Mouse (Mus musculus) brain, embryonic 14.5 days (tissue): ENCODE data around the gene Lipc. TPM values are rescaled to one million over a fixed set of nuclear protein-coding genes. Genes with fewer than 3 reads are reported as not detected.
A peak's percentile ranks its signal among the peaks of the same experiment; 100 is the strongest.

ENCODE experiments used
- DNase-seq: peaks from one replicate; pipeline ENCODE4 v3.0.0-alpha.2; 2011; ENCODE audit warnings: low read depth
- CTCF ChIP-seq: fragments of 200-500 bp; IDR thresholded peaks from 2 replicates; pipeline ENCODE4 v1.5.1; 2012; ENCODE audit warnings: inconsistent platforms, mild to moderate bottlenecking, moderate library complexity, borderline replicate concordance; ENCODE audit not compliant: insufficient read depth, insufficient read length; ENCODE audit errors: extremely low read depth
- POLR2A ChIP-seq: fragments of 200-500 bp; IDR thresholded peaks from 2 replicates; pipeline ENCODE4 v1.6.1; 2012; ENCODE audit warnings: mild to moderate bottlenecking, inconsistent platforms, borderline replicate concordance; ENCODE audit not compliant: poor library complexity, insufficient read depth, insufficient read length, severe bottlenecking; ENCODE audit errors: extremely low read depth
- polyA plus RNA-seq: library from polyadenylated mRNA; depleted of rRNA; stranded (reverse); fragments of >200 nt; gene quantifications from 2 replicates; pipeline ENCODE4 v1.2.3, GENCODE M21; 2012

The Lipc gene
- polyA plus RNA-seq, 1 experiment = 0.16 TPM

- TF ChIP-seq POLR2A (no peak), CTCF (no peak)
- DNase-seq = no peak
Measured at GRCm38 (mm10) chr9:70926820-70927588, 25.0 kb downstream of the Lipc start.

- TF ChIP-seq POLR2A = no peak
- DNase-seq = no peak
Measured at GRCm38 (mm10) chr9:70925225-70925624, 26.8 kb downstream of the Lipc start.

GRCm38 (mm10) chr9:70924763-70925162 is 27.3 kb downstream of the Lipc start:
- DNase-seq = no peak
- TF ChIP-seq POLR2A = no peak
- TF ChIP-seq CTCF = no peak; the same call in 1 of the 2 replicates

GRCm38 (mm10) chr9:70921781-70922565 is 30.1 kb downstream of the Lipc start:
- peak; percentile 85 for DNase-seq
- TF ChIP-seq CTCF = no peak
- TF ChIP-seq POLR2A = no peak

GRCm38 (mm10) chr9:70921132-70921531 is 30.9 kb downstream of the Lipc start:
- TF ChIP-seq POLR2A (no peak), CTCF (no peak)
- no peak for DNase-seq

- DNase-seq = no peak
- TF ChIP-seq CTCF = no peak
- no peak for TF ChIP-seq POLR2A
Measured at GRCm38 (mm10) chr9:70919271-70919670, 32.8 kb downstream of the Lipc start.

GRCm38 (mm10) chr9:70916516-70916915 is 35.5 kb downstream of the Lipc start:
- DNase-seq = no peak
- no peak for TF ChIP-seq CTCF
- TF ChIP-seq POLR2A = no peak

GRCm38 (mm10) chr9:70915356-70915685 is 36.7 kb downstream of the Lipc start:
- TF ChIP-seq POLR2A (no peak), CTCF (no peak)
- DNase-seq = no peak

GRCm38 (mm10) chr9:70914659-70915355 is 37.2 kb downstream of the Lipc start:
- TF ChIP-seq CTCF (no peak), POLR2A (no peak)
- DNase-seq = no peak

- DNase-seq = no peak
- TF ChIP-seq CTCF (no peak), POLR2A (no peak)
Measured at GRCm38 (mm10) chr9:70911163-70911562, 40.9 kb downstream of the Lipc start.

GRCm38 (mm10) chr9:70910351-70910750 is 41.7 kb downstream of the Lipc start:
- no peak for TF ChIP-seq POLR2A
- no peak for TF ChIP-seq CTCF

GRCm38 (mm10) chr9:70902821-70903730 is 49.0 kb downstream of the Lipc start:
- DNase-seq = no peak
- TF ChIP-seq POLR2A (no peak), CTCF (no peak)

More at GRCm38 (mm10) chr9:70910351-70910750, 41.7 kb downstream of the Lipc start:
- DNase-seq = no peak
